Mouse (Mus musculus): ENCODE data around the gene Derl3.

DNA sequence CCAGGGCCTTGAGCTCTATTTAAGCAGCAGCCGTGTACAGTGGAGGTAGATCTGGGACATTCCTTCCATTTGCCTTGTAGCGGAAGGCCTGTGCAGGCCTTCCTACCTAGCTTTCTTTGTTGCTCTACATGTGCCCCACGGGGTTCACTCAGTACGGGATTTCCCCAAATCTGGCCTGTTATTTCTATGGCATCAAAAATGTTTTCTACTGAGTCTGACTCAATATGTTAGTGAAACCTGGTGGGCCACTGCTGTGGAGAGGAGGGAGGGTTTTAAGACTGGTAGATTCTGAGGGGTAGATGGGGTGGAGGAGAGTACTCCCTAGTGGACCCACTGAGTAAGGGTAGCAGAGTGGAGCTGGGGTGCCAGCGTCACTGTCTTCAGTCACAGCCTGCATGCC is 2.5 kb downstream of the Derl3 start:
- TF ChIP-seq CTCF (conservative IDR thresholded peaks at IDR 0.05; ENCODE audit: low read length) = no peak
- TF ChIP-seq POU5F1 (IDR thresholded peaks at IDR 0.05; ENCODE audit: borderline replicate concordance, low read length) = no peak
- TF ChIP-seq NANOG (IDR thresholded peaks at IDR 0.05; ENCODE audit: borderline replicate concordance, low read length) = no peak

Measured in E14TG2a.4 (cell line).